Mouse (Mus musculus) c-Kit-positive CD71-positive TER-119-positive erythroid progenitor cells, embryonic 14.5 days (primary cell): ENCODE results near the gene Olfr9.
A peak's percentile ranks its signal among the peaks of the same experiment; 100 is the strongest.
"Not testable (repeated sequence)": the region's sequence is repeated elsewhere in the genome, so short reads cannot be mapped to it uniquely, and the experiment has no call there.

Experiments used
- DNase-seq: peaks from one replicate; pipeline ENCODE4 v3.0.0-alpha.2; 2013; ENCODE audit warnings: low spot score

Gene Olfr9

DNA sequence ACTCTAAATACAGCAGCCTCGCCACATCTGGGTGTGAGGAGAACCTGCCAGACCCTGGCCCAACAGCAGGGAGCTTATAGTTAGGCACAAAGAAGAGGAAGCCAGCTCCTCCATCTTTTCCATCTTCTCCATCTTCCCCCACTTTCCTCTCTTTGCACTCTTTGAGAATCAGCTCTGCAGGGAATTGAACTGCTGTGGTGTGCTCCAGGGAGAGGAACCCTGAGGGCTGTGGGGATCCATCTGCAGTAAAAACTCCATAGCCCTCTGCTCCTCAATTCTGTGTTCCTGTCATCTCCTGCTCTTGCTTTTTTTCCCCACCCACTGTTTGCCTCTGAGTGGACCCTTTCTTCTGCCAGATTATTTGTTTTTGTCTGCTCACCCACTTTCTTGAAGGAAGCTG, at the start of gene Olfr9:
TSS of gene Olfr9 (plus strand) at position 301 of the 400 bp plus-strand sequence.
- not testable (repeated sequence) for DNase-seq

DNA sequence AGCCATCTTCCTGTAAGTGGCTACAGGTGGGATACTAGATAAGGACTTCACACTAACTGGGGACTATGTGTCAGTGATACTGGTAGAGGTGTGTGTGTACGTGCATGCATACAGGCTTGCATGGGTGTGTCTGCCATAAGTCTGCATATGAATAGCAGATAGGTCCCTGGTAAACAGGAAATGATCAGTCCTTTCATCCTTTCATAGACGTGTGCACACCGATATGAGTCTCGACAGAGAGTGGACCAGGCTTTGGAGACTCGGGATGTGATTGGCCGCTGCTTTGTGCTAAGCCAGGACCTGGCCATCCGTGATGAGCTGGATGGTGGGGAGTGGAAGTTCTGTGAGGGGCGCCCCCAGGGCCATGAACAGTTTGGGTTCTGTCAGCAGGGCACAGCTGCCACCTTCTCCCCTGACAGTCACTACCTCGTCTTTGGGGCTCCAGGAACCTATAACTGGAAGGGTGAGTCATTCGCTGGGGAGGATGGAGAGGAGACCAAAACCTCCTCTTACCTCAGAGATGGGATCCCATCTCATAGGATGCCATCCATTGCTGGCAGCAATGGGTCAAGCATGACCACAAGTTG, 48.7 kb upstream of the Olfr9 start:
- DNase-seq = no peak

GRCm38 (mm10) chr10:128945675-128946074, 43.6 kb upstream of the Olfr9 start:
- DNase-seq = peak; percentile 14

GRCm38 (mm10) chr10:128947496-128947895, 41.7 kb upstream of the Olfr9 start:
- no peak for DNase-seq

DNA sequence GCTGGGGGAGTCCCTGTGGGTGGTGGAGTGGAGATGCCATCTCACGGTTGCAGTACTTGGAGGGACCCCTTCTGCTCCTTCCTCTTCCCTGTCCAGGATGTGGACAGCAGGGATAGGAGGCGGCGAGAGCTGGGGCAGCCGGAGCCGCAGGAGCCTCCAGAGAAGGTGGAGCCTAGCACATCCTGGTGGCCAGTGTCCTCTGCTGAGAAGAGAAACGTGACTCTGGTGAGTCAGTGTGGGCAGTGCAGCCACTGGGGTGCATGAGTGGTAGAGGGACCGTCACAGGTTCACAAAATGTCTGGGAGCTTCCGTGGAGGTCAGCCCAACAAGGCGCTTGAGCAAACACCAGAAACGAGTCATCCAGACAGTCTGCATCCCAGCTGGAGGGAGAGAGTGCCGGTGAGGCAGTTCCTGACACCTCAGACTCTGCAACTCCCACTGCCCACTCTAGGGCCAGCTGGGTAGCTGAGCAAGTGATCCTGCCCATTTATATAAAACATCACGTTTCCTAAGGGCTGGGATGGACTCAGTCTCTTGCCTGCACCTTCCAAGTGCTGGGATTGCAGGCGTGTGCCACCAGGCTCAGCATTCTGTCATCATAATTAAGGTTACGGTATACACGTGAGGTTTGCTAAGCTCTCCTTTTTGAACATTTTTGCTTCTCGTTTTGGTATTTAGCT, 38.9 kb upstream of the Olfr9 start:
- DNase-seq = no peak

GRCm38 (mm10) chr10:128958340-128958739, 30.9 kb upstream of the Olfr9 start:
- DNase-seq = no peak

DNA sequence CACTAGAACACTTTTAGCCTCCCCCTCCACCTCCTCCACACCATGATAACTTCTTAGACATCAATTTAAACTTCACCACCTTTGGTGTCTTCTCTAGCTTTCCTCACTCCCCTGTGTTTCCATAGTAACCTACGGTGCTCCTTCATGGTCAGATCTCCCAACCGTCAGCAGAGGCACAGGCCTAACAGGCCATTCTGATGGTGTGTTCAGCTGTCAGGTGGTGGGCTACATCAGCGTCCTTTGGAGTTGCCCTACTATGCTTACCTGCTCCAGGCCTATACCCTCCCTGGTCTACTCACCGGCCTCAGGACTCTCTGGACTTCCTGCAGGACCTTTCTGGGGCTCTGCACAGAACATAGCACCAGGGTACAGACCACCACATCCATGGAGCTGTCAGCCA, 29.1 kb upstream of the Olfr9 start:
- no peak for DNase-seq

DNA sequence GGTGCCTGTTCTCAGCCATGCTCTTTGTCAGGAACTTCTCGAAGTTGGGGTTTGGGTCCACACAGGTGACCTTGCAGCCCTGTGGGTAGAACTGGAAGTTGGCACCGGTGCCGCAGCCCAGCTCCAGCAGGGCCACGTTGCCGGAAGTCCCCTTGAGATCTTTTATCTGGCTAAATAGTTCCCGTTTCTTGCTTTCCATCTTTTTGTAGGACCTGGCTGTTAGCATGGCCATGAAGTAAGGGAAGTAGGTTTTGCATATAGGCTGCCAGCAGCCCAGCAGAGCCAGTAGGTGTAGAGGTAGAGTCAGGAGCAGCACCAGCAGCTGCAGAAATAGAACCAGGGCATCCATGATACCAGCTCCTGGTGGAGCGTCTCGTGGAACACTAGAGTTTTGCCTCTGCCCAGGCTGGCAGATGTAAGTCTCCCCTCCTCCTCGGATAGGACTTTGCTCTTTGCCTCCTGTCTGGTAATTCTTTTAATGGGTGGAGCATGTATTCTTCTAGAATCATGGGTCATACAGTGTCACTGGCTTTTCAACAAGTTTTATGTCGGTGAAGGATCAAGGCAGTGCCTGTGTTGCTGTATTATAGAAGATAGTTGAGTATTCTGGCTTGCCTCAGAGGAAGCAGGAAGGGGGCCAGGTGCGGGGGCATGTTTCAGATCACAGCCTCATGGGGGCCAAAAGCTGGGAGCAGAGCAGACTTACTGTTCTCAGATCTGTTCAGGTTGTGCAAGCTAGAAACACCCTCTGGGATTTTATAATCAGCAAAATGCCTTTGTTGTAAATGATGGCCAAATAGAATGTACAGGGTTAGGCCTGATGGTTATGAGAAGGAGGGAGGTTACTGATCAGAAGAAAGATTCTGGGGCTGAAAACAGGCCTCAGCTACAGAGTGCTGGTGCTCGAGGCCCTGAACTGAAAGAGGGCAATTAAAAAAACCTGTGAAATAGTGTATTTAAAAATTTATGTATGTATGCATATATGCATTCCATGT, 28.3 kb upstream of the Olfr9 start, which contains the start of gene Mettl7b:
TSS of gene Mettl7b (minus strand) at position 399 of the 995 bp plus-strand sequence.
- no peak for DNase-seq

GRCm38 (mm10) chr10:128964961-128965360, 24.3 kb upstream of the Olfr9 start:
- DNase-seq = no peak

DNA sequence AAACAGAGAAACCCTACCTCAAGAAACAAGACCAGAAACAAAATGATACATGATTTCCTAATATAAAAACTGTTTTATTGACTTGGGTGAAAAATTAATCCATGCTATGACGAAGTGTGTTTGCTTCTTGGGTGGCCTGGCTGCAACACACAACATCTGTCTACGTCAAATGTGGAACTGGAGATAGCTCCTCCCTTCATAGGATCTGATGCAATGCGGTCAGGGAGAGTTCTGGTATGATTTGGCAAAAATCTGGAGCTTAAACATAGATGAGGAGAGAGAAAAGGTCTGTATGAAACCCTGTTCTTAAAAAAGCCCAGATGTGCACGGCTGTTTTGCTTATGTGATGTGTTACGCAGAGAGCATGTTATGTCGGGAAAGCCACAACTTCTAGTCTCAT, 23.4 kb upstream of the Olfr9 start:
- no peak for DNase-seq

- DNase-seq = no peak
Measured at GRCm38 (mm10) chr10:128968341-128968749, 20.9 kb upstream of the Olfr9 start.

DNA sequence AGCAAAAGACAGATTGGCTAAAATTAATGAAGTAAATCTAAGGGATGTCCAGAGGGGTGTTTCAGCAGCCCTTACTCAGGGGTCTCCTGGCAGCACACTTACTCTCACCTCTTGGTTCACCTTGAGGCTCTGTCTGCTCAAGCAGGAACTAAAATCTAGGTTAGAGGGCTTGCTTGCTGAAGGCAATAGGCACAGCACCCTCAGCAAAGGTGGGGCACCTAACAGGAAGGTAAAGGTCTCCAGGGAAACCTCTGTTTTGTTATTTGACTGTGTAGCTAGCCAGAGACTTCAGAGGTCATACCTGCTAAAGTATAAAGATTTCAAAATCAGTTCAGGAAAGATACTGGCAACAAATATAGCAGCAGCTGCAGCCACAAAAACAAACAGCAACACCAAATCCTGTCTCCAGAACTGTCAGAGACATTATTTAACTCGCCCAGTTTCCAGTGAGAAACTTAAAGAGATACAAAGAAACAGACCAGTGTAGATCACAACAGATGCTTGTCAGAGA, 18.4 kb upstream of the Olfr9 start:
- DNase-seq = no peak

- DNase-seq = no peak
Measured at GRCm38 (mm10) chr10:128972841-128973240, 16.4 kb upstream of the Olfr9 start.

- DNase-seq = no peak
Measured at GRCm38 (mm10) chr10:128976395-128976794, 12.8 kb upstream of the Olfr9 start.

DNA sequence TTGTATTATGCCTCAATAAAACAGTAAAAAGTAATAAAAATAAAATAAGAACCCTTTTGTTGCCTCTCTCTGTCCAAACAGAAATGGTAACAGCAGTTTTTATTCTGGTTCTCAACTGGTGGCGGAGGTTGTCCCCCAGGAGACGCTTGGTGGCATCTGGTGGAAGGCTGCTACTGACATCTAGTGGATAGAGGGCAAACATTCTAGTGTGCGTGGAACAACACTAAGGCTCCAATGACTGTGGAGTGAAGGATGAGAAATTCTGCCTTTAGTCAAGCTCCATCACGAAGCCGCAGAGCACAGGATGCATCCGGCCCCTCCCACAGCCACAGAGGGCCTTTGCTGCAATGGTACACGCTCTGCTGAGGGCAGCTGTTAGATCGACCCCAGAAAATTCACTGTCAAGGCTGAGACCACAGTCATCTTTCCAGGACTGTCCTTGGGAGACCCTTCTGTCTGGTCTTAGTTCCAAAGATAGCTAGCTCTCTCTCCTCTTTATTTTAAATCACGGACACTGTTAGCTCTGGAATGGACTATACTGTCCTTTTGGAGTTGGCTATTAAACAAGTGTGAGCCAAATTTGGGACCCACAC, 11.6 kb upstream of the Olfr9 start:
- no peak for DNase-seq

GRCm38 (mm10) chr10:128980644-128981365, 8.4 kb upstream of the Olfr9 start:
- no peak for DNase-seq

- DNase-seq = not testable (repeated sequence)
Measured at GRCm38 (mm10) chr10:128990129-128990850, 1.1 kb downstream of the Olfr9 start.

- no peak for DNase-seq
Measured at GRCm38 (mm10) chr10:128990994-128991393, 1.8 kb downstream of the Olfr9 start.

GRCm38 (mm10) chr10:128995796-128996195, 6.6 kb downstream of the Olfr9 start:
- no peak for DNase-seq

DNA sequence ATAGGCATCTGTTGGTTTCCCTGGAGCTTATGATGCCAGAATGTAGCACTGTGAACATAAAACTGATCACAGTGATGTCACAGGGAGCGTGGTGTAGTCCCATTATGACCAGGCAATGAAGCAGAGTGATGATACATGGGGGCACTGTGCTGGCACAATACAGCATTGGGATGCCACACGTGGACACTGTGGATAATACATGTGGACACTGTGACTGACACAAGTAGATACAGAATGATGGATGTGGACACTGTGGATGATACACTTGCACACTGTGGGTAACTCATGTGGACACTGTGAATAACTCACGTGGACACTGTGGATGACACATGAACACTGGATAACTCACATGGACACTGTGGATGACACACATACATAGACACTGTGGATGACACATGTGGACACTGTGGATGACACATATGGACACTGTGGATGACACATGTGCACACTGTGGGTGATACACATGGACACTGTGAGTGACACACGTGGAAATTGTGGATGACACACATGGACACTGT, 7.4 kb downstream of the Olfr9 start:
- DNase-seq = no peak
